Mouse (Mus musculus) heart, adult 2 months (tissue): ENCODE results near the gene Csnk1e.

Experiments used
- CTCF ChIP-seq: fragments of 200-600 bp; IDR thresholded peaks from 2 replicates; pipeline ENCODE4 v1.8.1; 2022; ENCODE audit warnings: antibody characterized with exemption, mild to moderate bottlenecking, moderate library complexity
- EP300 ChIP-seq: fragments of 200-500 bp; IDR thresholded peaks from 2 replicates; pipeline ENCODE4 v1.6.1; 2011; ENCODE audit warnings: low read depth, low read length, control low read depth; ENCODE audit not compliant: insufficient read depth
- POLR2A ChIP-seq: fragments of 200-500 bp; IDR thresholded peaks from 2 replicates; pipeline ENCODE4 v1.6.1; 2011; ENCODE audit warnings: mild to moderate bottlenecking, low read depth, low read length, control low read depth; ENCODE audit not compliant: insufficient read depth

- TF ChIP-seq CTCF (no peak), POLR2A (0 out of 2 replicates have a peak, but pooled peaks have one; percentile 11), EP300 (no peak)
Measured at GRCm38 (mm10) chr15:79455106-79455810, at the start of gene Csnk1e.
